Mouse (Mus musculus): ENCODE results near the gene Trappc3.

The Trappc3 gene

DNA sequence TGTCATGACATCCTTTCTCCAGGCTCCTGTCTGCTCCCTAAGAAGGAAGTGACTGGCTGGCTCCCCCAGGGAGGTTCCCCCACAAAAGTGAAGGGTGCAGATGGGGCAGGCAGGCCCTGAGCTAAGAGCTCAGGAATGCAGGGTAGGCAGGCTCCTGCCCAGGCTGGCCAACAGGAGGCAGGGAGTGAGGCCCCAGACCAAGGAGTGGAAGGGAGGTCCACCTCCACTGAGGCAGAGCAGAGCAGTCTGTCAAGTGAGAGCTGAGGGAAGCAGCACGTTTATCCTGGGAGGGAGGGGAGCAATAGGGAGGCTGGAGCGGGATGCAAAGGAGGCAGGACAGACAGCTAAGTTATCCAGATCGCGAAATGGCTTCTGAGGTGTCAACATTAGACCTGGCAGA is 11.5 kb upstream of the Trappc3 start:
- DNase-seq (ENCODE audit: extremely low read depth, insufficient read length, low spot score) = peak; percentile 50

DNA sequence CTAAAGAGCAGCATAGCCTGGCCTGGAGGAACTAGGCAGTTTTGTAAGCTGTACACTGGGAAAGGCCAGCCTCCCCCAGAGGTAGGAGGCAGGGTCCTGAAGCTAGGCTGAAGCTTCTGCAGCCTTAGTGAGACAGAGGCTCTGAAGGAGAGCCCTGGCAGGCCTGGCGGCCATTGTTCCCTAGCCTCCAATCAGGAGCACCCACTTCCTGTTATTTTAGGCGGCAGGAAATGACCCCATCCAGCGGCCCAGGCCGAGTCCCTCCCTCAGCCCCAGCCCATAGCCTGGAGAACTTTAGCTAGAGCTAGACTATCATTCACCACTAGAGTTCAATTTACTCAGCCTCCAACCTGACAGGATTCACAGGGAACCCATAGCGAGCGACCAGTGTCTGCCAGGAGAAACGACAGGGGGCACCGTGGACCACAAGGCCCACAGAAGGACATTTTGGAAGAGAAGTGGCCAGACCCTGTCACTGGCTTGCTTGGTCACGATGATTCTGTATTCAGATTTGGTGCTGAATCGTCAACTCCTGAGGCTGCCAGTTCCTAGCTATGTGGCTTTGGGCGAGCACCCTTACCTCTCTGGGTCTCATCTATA is 10.4 kb upstream of the Trappc3 start:
- DNase-seq (ENCODE audit: extremely low read depth, insufficient read length, low spot score) = no peak

DNA sequence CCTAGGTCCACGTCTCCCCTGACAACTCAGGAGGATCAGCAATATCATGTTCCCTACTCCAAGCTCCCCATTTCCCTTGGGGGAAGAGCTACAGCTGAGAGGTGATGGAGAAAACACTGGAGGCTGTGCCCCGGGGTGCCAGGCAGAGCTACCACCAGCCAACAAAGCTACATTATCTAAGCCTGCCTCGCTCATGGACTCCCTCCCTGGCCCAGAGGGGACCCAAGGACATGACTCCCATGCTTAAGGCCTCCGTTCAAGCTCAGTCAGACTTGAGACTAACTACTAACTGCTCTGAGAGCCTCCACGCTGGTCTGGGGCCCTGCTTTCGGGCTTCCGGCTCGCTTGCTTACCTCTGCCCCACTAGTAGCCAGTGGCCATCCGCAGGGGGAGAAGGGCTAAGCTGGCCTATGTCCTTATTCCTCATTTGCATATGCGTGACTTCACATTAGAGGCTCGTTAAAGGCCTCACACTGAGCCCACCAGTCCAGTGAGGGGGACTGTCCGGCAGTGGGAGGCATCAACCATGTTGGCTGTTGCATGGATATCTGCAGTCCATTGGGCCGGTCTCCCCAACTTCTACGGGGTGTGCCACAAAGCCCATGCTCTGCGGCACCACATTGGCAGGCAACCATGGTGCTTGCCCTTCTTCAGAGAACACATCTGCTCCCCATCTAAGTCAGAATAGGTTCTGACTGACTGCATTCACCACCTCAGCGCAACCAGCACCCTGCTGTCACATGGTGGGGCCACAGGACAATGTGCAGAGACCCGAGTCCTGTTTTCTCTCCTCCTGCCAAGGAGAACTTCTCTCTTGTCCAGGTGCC is 9.5 kb upstream of the Trappc3 start:
- no peak for DNase-seq (ENCODE audit: extremely low read depth, insufficient read length, low spot score)

DNA sequence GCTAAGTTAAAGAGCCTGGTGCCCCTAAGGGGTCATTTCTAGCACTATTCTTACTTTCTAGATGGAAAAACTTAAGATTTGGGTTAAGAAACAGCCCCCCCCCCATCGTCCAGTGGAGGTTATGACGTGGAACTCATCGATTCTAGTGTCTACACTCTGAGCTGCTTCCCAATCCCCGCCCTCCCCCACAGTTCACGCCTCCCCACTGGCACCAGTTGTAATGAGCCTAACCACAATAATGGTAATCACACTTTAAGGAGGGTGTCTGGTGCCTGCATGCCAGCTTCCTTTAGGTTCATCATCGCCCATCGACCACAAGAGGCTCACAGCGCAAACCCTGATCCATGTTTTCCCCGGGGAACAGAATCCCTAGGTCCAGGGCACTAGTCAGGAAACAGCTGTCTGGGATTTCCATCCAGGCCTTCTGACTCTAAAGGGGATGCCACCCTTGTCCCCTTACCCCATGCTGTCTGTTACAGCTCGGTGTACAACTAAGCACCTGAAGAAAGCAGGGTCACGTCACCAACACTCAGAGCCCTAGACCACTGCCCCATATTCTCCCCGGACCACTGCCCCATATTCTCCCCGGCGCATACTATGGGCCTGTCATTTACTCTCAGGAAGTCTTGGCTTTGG is 8.4 kb upstream of the Trappc3 start:
- no peak for DNase-seq (ENCODE audit: extremely low read depth, insufficient read length, low spot score)

DNA sequence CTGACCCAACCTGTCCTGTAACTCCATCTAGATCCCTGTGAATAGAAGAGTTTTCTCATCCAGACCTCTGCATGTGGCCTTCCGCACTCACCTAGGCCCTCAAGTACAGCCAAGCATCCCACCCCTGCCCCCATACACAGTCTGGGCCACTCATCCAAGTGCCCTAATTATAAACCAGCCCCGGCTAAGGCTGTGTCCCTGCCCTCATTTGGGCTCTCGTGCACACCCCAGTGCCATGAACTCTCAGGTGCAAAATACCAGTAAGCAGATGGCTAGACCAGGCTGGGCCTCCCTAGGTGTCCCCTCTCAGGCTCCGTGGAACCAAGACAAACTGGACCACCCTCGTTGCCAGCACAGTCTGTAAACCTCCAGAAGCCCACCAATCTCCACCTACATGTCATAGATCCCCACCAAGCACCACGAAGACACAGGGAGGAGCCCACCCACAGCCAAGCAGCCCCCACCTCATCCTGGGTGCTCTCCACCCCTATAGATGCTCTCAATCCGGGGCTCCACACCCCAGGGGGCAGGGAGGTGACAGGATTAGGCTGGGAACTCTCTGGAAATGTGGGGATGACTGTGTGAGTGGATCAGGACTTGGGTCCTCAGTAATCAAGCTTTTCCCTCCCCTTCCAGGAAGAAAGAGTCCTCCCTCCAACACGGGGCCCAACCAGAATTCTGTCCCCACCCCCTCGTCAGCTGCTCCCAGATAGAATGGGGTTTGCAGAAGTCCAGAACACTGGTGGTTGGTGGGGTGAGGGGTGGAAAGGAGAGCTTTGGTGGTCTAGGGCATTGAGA is 7.6 kb upstream of the Trappc3 start:
- peak; percentile 60 for DNase-seq (ENCODE audit: extremely low read depth, insufficient read length, low spot score)

DNA sequence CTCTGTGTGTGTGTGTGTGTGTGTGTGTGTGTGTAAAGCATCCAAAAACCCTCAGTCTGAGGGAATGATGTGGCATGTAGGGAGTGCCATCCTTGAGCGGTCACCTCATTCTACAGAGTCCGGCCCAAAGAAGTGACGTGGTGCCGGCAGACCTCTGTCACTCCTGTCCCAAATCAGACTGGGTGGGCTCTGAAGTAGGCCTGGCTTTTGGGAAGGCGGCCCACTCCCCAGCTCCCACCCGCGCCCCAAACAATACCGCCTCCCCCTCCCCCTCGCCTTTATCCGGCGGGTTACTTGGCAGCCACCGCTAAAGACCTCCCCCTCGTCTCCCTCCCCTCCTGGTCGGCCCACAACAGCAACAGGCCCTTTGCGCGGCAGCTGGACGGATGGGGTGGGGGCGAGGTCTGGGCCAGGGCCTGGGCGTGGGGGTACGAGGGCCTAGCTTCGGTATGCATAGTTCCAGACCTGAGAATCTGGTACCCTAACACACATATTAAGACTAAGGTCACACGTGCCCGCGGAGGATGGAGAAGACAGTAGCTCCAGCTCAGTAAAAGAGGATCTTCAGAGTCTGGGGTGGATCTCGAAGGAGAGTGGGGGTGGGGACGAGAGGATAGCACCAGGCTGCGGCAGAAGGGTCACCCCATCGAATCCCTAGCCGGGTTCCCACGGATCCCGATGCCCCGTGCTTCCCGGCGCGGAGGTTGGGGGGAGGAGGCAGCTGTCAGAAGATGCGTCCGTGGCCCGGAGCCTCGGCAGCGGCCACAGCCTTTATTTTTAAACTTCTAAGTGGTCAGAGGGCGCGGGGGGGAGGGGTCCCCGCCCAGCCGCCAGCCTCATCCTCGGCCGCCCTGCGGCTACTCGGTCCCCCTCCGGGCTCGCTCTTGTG is 6.8 kb upstream of the Trappc3 start:
- DNase-seq (ENCODE audit: extremely low read depth, insufficient read length, low spot score) = peak; percentile 61

DNA sequence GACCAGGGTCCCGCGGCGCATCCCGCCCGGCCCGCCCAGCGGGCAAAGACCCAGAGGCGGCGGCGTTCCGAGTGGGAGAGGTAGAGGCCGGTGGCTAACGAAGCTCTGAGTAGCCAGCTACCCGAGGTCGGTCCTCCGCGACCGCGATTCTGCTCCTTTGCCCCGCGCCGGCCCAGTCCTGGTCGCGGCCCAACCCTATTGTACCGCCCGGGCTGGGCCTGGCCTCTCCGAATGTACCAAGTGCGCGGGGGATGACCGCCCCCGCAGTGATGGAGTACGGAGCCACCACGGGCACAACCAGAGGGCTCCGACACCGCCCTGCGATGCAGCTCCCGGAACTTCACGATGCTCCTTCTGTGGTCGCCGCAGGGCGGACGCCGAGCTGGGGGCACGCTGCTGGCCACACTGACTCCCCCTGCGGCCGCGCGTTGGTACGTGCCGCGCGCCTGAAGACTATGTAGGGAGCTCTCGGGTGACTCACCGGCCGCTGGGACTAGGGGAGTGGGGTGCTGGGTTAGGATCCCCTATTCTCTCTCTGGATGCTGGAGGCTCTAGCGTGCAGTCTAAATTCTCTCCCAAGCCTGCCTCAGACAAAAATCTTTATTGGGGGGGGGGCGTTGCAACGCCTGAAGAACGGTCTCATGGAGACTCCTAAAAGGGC is 5.9 kb upstream of the Trappc3 start, which contains the start of gene Map7d1:
Gene Map7d1, minus strand, starts transcription at position 213 of the 661 bp plus-strand sequence.
- peak; percentile 90 for DNase-seq (ENCODE audit: extremely low read depth, insufficient read length, low spot score)

DNA sequence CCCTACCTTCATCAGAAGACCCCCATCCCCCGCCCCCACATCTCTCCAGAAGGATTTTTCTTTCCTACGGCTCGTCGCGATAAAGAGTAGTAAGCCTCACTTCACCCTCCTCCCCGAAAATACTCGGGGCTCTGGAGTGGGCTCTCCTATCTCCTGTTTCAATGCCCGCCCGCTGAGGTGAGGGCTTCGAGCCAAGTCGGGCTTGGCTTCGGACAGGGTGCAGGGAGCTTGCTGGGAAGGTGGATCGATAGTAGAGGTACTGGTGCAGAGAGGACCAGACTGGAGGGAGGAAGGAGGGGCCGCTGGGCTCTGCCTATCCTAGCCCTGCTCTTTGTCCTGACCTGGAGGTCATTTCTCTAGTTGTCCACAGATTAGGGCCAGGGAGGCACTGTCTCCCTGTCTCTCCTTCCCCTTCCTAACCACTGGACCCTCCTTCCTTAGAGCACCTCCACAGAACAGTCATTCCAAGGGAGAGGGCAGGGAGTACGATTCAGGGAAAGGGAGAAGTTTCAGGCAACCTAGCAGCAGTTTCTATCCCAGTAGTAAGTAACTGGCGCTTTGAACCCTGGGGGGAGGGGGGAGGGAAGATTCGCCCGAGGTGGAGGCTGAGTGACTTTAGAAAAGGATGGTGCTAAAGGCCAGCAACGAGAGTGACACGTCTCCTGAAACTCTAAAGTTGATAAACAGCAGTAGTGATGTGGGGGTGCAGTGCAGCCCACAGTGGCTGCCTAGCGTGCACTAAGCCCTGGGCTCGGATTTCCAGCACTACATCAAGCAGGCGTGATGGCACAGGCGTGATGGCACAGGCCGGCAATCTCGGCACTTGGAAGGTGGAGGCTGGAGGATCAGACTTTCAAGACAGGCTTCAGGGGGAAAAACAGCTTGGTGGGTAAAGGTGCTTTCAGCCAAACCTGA is 4.9 kb upstream of the Trappc3 start:
- peak; percentile 50 for DNase-seq (ENCODE audit: extremely low read depth, insufficient read length, low spot score)

DNA sequence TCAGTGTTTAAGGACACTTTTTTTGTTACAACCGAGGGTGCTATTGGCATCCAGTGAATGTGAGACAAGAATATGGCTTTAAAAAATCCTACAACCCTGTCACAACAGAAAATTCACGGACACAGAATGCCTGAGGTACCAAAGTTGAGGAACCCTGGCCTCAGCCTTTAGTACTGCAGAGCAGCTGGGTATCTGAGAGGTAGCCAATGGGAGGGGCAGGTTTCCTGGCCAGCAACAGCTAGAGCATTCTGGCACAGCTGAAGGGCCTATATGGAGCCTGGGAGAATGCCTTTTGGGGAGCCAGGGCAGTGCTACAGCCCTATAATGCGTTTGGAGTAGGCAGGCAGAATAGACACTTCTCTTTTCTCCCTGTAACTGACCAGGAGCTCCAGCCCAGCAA is 3.1 kb upstream of the Trappc3 start:
- DNase-seq (ENCODE audit: extremely low read depth, insufficient read length, low spot score) = no peak

DNA sequence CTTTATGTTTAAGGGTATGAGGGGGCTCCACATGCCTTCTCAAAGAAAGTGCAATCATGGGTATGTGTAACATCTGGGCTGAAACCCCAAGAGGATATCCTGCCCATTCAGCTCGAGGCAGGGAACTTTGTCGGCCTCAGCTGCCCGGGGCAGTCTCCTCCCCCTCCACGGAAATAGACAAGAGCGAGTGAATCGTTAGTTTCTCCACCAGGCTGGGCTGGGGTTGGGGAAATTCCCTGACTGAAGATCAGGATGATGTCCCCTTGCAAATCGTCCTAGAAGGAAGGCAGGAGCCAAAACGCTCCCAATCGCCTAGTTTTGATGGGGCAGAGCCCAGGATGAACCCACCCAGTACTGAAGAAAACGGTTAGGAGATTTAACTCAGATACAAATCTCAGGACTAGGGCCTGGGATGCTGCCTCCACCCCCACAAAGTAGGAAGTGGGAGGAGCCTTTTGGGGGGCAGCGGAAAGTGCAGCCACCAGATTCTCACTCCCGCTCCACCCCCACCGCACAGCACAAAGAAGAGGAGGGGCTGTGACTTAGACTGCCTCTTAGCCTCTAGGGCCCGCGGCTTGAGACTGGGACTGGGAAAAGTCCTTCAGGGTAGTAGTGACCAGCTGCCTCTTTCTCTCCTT is 2.5 kb upstream of the Trappc3 start:
- peak; percentile 81 for DNase-seq (ENCODE audit: extremely low read depth, insufficient read length, low spot score)

DNA sequence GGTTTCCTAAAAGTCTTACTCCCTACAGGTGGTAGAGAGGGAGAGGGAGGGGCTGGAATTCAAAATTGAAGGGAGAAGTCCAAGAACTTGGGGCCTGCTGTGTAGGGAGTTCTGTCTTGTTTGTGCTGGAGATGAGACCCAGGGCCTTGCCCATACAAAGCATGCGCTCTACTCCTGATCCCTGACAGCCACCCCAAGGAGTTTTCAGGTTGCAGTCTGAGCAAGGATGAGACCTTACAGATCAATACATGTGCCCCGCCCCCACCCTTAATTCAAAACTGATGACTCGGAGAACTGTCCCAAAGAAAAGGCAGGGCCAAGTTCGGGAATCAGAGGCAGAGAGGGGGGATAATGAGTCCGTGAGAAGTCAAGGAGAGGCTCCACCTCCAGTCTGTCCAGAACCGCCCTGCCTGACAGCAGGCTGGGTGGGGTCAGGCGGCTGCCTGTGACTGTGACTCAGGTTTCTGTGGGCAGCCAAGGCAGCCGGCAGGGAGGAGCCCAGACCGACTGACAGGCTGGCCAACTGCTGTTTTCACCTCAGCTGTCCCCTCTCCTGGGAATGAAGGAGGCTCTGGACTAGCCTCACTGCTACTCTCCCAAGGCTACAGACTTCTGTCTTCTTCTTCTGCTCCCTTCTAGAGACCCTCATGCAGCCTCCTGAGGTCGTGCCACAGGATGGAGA is 1.5 kb upstream of the Trappc3 start:
- DNase-seq (ENCODE audit: extremely low read depth, insufficient read length, low spot score) = peak; percentile 88

DNA sequence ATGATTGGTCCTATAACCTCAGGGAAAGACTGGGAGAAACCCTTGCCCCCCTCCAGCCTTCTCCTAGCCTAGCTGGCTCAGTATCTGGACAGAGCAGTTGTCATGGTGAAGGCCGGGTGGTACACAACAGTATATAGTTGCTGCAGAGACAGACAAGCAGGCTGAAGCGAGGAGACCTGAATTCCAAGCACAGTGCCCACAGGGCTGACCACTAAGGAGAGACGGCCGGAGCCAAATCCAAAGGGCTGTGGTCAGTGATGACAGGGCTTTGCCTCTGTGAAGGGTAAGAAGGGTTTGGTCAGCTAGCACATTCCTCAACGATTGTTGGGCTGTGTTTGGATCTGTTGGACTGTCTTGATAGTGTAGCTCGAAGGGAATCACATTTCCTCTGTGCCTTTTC is 859 bp upstream of the Trappc3 start:
- peak; percentile 79 for DNase-seq (ENCODE audit: extremely low read depth, insufficient read length, low spot score)

DNA sequence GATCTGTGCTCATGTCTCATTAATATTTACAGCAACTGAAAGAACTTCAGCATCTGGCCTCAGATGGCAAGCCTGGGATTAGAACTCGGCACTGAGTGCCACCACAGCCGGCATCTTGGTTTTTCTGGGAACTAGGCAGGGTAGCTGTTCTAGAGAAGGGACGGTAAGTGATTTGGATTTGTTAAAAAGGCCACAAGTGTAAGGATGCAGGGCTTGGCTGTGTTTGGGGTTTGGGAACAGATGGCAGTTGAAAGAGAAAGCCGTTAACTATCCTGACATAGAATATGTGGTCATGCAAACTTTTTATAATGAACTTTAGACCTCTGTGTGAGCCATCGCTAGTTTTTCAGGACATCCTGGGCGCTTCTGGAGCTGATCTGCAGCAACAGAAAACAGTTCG is 450 bp upstream of the Trappc3 start:
- no peak for DNase-seq (ENCODE audit: extremely low read depth, insufficient read length, low spot score)

DNA sequence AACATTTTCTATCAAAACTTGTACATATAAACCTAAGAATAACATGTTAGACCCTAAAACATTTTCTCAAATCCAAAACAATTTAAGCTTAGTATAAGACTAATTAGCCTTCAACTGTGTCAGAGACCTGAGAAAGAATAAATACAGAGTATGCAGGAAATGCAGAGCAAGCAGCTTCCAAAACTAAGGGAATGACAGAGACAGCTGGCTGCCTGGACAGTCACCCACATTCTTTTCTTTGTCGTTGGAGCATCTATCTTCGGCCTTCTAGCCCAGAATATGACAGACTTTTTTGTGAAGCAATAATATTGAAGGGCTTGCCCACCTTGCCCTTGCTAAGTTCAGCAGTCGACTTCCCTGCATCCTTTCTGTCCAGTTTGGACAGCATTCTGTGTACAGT is 7.2 kb downstream of the Trappc3 start:
- DNase-seq (ENCODE audit: extremely low read depth, insufficient read length, low spot score) = no peak

DNA sequence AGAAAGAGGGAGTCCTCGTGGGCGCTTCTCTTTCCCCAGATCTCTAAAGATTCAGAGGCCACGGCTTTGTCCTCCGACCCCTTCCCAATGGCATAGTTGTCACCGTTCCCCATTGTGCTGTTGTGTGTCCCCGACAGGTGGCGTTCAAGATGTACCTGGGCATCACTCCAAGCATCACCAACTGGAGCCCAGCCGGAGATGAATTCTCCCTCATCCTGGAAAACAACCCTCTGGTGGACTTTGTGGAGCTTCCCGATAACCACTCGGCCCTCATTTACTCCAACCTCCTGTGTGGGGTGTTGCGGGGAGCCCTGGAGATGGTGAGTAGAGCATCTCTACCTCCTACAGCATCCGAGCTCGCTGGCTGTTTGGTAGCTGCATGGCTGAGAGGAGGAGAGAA is 11.6 kb downstream of the Trappc3 start:
- no peak for DNase-seq (ENCODE audit: extremely low read depth, insufficient read length, low spot score)

DNA sequence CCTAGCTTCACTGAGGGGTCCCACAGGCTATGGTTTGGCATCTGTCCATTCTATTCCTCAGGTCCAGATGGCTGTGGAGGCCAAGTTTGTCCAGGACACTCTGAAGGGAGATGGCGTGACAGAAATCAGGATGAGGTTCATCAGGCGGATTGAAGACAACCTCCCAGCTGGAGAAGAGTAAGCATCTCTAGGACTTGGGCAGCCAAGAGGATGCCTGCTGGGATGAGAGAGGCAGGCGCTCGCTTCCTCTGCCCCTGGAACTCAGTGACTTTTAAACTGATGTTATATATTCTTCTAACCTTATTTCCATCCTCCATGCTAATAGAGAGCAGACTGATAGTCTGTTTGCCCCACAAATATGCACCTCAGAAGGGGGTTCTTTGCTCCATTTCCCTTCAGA is 13.0 kb downstream of the Trappc3 start:
- no peak for DNase-seq (ENCODE audit: extremely low read depth, insufficient read length, low spot score)

DNA sequence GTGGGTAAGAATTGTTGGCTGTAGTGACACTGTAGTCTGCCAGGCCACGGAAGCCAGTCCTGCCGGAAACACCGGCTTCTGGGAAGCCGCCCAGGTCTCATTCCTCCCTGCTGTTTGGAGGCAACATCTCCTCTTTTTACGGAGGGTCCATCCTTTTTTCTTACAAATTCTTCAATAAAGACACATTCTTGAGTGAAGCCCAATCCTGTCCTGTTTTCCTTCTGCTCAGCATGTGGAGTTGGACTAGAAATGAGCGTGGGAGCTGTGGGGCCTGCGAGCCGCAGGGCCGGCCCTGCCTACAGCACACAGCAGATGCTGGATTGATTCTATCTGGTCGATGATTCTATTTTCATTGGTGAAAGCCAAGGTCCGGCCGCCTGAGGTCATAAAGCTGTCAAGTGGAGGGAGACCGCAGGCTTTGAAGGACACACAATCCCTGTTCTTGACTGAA is 13.6 kb downstream of the Trappc3 start:
- no peak for DNase-seq (ENCODE audit: extremely low read depth, insufficient read length, low spot score)
